Comparison of ENCODE assay signal across 22 mouse cellular contexts in the genomic region with DNA sequence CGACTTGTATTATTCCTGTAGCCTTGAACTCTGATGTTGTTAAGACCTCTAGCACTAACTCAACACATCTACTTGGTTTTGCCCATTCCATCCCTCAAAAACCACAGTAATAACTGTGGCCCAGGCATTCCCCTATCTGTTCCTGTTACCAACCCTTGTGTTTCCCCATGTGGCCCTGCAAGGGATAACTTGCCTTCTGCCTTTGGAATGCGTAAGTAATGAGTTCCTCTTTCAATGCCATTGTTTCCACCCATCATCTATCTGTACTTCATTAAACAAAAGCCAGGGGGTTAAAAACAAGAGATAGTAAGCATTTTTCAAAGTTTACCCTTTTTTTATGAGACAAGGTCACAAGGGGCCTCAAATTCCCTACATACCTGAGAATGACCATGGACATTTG.
DNase-seq lines count a peak whose midpoint lies in the region; ATAC-seq lines count a peak whose summit lies in the region.
"Had no signal": no experiment of that assay in that cellular context is flagged by ENCODE, and none has a peak within 500 bp of the region (broad histone marks: within the 10 kb centered on the region; RNA-seq: fewer than 3 reads in every experiment).

No protein-coding gene starts in this region.

- intact Hi-C loops in heart, postnatal 25 days (cut with DNase I) = no loop called here

- peak; percentile 91 for ATAC-seq in granulocyte monocyte progenitor cell, adult 5-6 weeks (replicated peaks; ENCODE audit: poor library complexity, severe bottlenecking)
- ATAC-seq: CD4-positive, CD25-positive, alpha-beta regulatory T cell, adult 4 months; forebrain, embryonic 13.5 days; forebrain, postnatal 0 days; intestine, postnatal 0 days had no signal

- peak; percentile 6 for DNase-seq in 416B (ENCODE audit: low read depth)
- DNase-seq in R1 (ENCODE audit: low read depth, low spot score) = peak; percentile 12
- DNase-seq in adrenal gland, adult 8-10 months = no peak
- DNase-seq in heart, adult 8-10 months (ENCODE audit: low spot score) = no peak
- DNase-seq in heart, postnatal 25 days (ENCODE audit: low spot score) = no peak
- DNase-seq: adrenal gland, adult 2 months; adrenal gland, postnatal 25 days; cerebellum, adult 11-12 months; cerebellum, adult 8-10 months; cerebellum, postnatal 10 days; cerebellum, postnatal 36 days; forebrain, postnatal 0 days; gastrocnemius, adult 2 months; gastrocnemius, postnatal 14 days; heart, adult 2 months; heart, postnatal 10 days; heart, postnatal 4 days; kidney, adult 2 months had no signal

Comparison
In these comparisons a context has a peak if more than half of its experiments do, and no peak if none do; other contexts are left out.
1. DNase-seq: peak in 416B (single experiment) and R1 (single experiment); none in adrenal gland, adult 8-10 months (single experiment), heart, adult 8-10 months (single experiment) and heart, postnatal 25 days (single experiment).